Mouse (Mus musculus) midbrain, embryonic 11.5 days (tissue): ENCODE measurements around the gene Cnnm1. TPM values are rescaled to one million over a fixed set of nuclear protein-coding genes. Genes with fewer than 3 reads are reported as not detected.

ENCODE experiments used
- ATAC-seq: fragments of 200-750 bp; cut with Nextera tagmentation; 2 replicates; pipeline ENCODE4 v1.8.0; 2017; ENCODE audit warnings: moderate TSS enrichment, moderate library complexity; ENCODE audit not compliant: low FRiP score
- DNase-seq: peaks from one replicate; pipeline ENCODE4 v3.0.0; 2015; ENCODE audit warnings: low spot score; ENCODE audit errors: missing footprints
- H3K27ac ChIP-seq: fragments of 300-500 bp; sonication (generic); 2 replicates; pipeline ENCODE4 v1.5.1; 2014; ENCODE audit warnings: low read depth, low read length
- H3K27me3 ChIP-seq: fragments of 300-500 bp; sonication (generic); 2 replicates; pipeline ENCODE4 v1.6.1; 2014; ENCODE audit warnings: mild to moderate bottlenecking, low read length, moderate library complexity, mixed read lengths; ENCODE audit not compliant: control insufficient read depth, insufficient read depth
- H3K36me3 ChIP-seq: fragments of 300-500 bp; sonication (generic); 2 replicates; pipeline ENCODE4 v1.6.1; 2014; ENCODE audit warnings: mild to moderate bottlenecking, low read length, moderate library complexity, mixed read lengths; ENCODE audit not compliant: control insufficient read depth, insufficient read depth
- H3K4me1 ChIP-seq: fragments of 300-500 bp; sonication (generic); 2 replicates; pipeline ENCODE4 v1.6.1; 2014; ENCODE audit warnings: low read length; ENCODE audit not compliant: control insufficient read depth, insufficient read depth
- H3K4me2 ChIP-seq: fragments of 300-500 bp; sonication (generic); 2 replicates; pipeline ENCODE4 v1.6.1; 2014; ENCODE audit warnings: mild to moderate bottlenecking, moderate library complexity
- H3K4me3 ChIP-seq: fragments of 300-500 bp; sonication (generic); 2 replicates; pipeline ENCODE4 v1.5.1; 2014; ENCODE audit warnings: low read depth, low read length
- H3K9ac ChIP-seq: fragments of 300-500 bp; sonication (generic); 2 replicates; pipeline ENCODE4 v1.6.1; 2014; ENCODE audit warnings: low read length
- H3K9me3 ChIP-seq: fragments of 300-500 bp; sonication (generic); 2 replicates; pipeline ENCODE4 v1.6.1; 2016; ENCODE audit warnings: low read length; ENCODE audit not compliant: control insufficient read depth
- WGBS: fragments of 180-500 bp; shearing (Covaris S2); extraction: QIAGEN DNeasy Blood & Tissue Kit; methylation state at CpG from one replicate; pipeline ENCODE4 v1.1.7; 2014; 5-methylcytosine and 5-hydroxymethylcytosine counted together
- polyA plus RNA-seq: library from polyadenylated mRNA; unstranded; fragments of >200 nt; fragmentation: Nextera tagmentation; extraction: Ambion mirVana; gene quantifications from 2 replicates; pipeline ENCODE4 v1.2.1, GENCODE M21; 2014

Gene Cnnm1
- polyA plus RNA-seq, 1 experiment from 2014 or later = 0.26 TPM

DNA sequence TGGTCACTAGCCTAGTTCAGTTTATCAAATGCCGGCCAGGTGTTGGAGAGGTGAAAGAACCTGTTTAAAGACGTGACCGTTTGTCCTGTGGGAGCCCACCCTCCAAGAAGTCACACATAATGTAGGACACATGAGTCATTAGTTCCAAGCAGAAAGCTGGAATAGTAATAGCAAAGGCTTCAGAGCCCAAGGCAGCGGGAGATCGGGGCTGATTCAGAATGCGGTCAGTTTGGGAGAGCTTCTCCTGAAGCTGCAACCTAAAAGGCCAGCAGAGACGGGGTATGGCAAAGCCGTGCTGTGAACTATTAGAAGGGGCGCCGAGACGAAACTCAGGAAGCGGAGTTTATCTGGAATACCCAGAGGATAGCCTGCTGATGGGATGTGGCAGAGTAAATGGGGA lies 20.2 kb downstream of the Cnnm1 start:
- Histone ChIP-seq H3K27me3 (no peaks in the 10 kb centered on the region), H3K4me2 (no peak overlapping the region), H3K27ac (no peak overlapping the region), H3K36me3 (no peaks in the 10 kb centered on the region), H3K9ac (no peak overlapping the region), H3K4me1 (no peaks in the 10 kb centered on the region), H3K9me3 (no peaks in the 10 kb centered on the region), H3K4me3 (no peak overlapping the region)
- WGBS = 90% methylated on average over 12 of the region's 12 CpGs
- ATAC-seq = no peak
- peak; percentile 17 for DNase-seq

DNA sequence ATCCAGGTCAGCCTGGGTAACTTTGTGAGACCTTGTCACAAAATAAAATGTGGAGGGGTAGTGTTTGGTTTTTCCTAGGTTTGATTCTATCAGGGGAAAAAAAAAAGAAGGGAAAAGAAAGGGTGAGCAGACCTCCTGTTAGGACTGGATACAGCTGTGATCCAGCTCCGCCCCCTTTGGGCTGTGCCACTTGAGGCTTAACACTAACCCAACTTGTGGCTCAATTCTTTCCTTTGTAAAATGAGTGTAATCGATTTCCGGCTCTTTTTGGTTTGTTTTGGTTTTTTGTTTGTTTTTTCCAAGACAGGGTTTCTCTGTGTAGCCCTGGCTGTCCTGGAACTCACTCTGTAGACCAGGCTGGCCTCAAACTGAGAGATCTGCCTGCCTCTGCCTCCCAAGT lies 21.9 kb downstream of the Cnnm1 start:
- no peaks in the 10 kb centered on the region for H3K36me3 ChIP-seq
- H3K27ac ChIP-seq = no peak overlapping the region
- H3K27me3 ChIP-seq = no peaks in the 10 kb centered on the region
- ATAC-seq (no peak), DNase-seq (peak; percentile 6)
- H3K9ac ChIP-seq = no peak overlapping the region
- 97% methylated on average over 3 of the region's 3 CpGs for WGBS
- H3K4me2 ChIP-seq = no peak overlapping the region
- no peak overlapping the region for H3K4me3 ChIP-seq
- H3K9me3 ChIP-seq = no peaks in the 10 kb centered on the region
- H3K4me1 ChIP-seq = no peaks in the 10 kb centered on the region

- Histone ChIP-seq H3K9ac (no peak overlapping the region), H3K4me1 (no peaks in the 10 kb centered on the region)
- 86% methylated on average over 7 of the region's 7 CpGs for WGBS
These were observed 23.5 kb downstream of the Cnnm1 start for GRCm38 (mm10) chr19:43463546-43464293.

DNA sequence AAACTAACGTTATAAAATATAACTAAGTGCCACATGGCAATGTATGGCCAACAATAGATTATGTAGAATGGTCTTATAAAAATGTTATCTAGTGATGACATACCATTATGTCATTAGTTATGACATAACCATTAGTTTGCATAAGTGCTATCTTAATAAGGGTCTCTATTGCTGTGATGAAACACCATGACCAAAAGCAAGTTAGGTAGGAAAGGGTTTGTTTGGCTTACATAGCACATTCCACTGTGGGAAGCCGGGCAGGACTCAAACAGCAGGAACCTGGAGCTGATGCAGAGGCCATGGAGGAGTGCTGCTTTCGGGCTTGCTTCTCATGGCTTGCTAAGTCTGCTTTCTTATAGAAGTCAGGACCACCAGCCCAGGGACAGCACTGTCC lies 24.1 kb downstream of the Cnnm1 start:
- no peaks in the 10 kb centered on the region for H3K9me3 ChIP-seq
- H3K27ac ChIP-seq = no peak overlapping the region
- WGBS = 83% methylated on average over 3 of the region's 3 CpGs
- H3K4me1 ChIP-seq = no peaks in the 10 kb centered on the region; the same call in 1 of the 2 replicates
- no peaks in the 10 kb centered on the region for H3K36me3 ChIP-seq
- ATAC-seq (no peak), DNase-seq (no peak)
- H3K4me3 ChIP-seq = no peak overlapping the region
- H3K27me3 ChIP-seq = no peaks in the 10 kb centered on the region
- H3K4me2 ChIP-seq = no peak overlapping the region
- H3K9ac ChIP-seq = no peak overlapping the region

More at GRCm38 (mm10) chr19:43463546-43464293, 23.5 kb downstream of the Cnnm1 start:
- Histone ChIP-seq H3K36me3 (no peaks in the 10 kb centered on the region), H3K4me3 (no peak overlapping the region), H3K27ac (no peak overlapping the region), H3K27me3 (no peaks in the 10 kb centered on the region), H3K9me3 (no peaks in the 10 kb centered on the region), H3K4me2 (no peak overlapping the region)
- DNase-seq (peak; percentile 75), ATAC-seq (no peak)

DNA sequence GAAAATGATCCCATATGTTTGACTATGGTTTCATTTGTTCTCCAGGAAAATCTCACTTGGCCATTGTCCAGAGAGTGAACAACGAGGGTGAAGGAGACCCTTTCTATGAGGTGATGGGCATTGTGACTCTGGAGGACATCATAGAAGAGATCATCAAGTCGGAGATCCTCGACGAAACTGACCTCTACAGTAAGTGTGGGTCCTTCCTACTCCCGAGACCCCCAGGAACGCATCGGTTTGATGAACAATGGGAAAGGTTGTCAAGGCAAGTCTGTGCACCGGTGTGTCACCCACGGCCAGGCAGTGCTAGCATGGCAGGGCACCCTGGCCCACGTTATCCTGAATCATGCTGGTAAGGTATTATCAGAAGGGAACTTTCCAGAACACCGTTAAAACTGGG lies 24.8 kb downstream of the Cnnm1 start:
- DNase-seq = peak; percentile 26
- Histone ChIP-seq H3K9ac (no peak overlapping the region), H3K4me2 (no peak overlapping the region), H3K27me3 (no peaks in the 10 kb centered on the region), H3K27ac (no peak overlapping the region), H3K4me3 (no peak overlapping the region), H3K4me1 (no peaks in the 10 kb centered on the region; the same call in 1 of the 2 replicates), H3K36me3 (no peaks in the 10 kb centered on the region), H3K9me3 (no peaks in the 10 kb centered on the region)
- no peak for ATAC-seq
- WGBS = 93% methylated on average over 11 of the region's 11 CpGs

- no peaks in the 10 kb centered on the region; the same call in 1 of the 2 replicates for H3K4me1 ChIP-seq
- DNase-seq (no peak), ATAC-seq (no peak)
- no peaks in the 10 kb centered on the region for H3K27me3 ChIP-seq
- H3K27ac ChIP-seq = no peak overlapping the region
- H3K4me3 ChIP-seq = no peak overlapping the region
- H3K9me3 ChIP-seq = no peaks in the 10 kb centered on the region
- 90% methylated on average over 14 of the region's 14 CpGs for whole genome bisulfite sequencing
- H3K9ac ChIP-seq = no peak overlapping the region
- no peak overlapping the region for H3K4me2 ChIP-seq
- H3K36me3 ChIP-seq = no peaks in the 10 kb centered on the region
These were observed 25.5 kb downstream of the Cnnm1 start for GRCm38 (mm10) chr19:43465601-43466255.

GRCm38 (mm10) chr19:43467927-43468685 lies 27.9 kb downstream of the Cnnm1 start:
- H3K9ac ChIP-seq = no peak overlapping the region
- H3K4me1 ChIP-seq = no peaks in the 10 kb centered on the region; the same call in 1 of the 2 replicates
- H3K9me3 ChIP-seq = no peaks in the 10 kb centered on the region
- ATAC-seq = no peak
- peak; percentile 72 for DNase-seq
- no peak overlapping the region for H3K4me3 ChIP-seq
- H3K36me3 ChIP-seq = no peaks in the 10 kb centered on the region
- H3K27me3 ChIP-seq = no peaks in the 10 kb centered on the region
- 87% methylated on average over 12 of the region's 12 CpGs for WGBS
- no peak overlapping the region for H3K27ac ChIP-seq
- no peak overlapping the region for H3K4me2 ChIP-seq

- H3K27me3 ChIP-seq = no peaks in the 10 kb centered on the region
- no peak overlapping the region for H3K27ac ChIP-seq
- H3K4me1 ChIP-seq = no peaks in the 10 kb centered on the region; the same call in 1 of the 2 replicates
- no peak overlapping the region for H3K4me2 ChIP-seq
- ATAC-seq = no peak
- peak; percentile 51 for DNase-seq
- WGBS = 53% methylated on average over 7 of the region's 7 CpGs
- no peaks in the 10 kb centered on the region for H3K36me3 ChIP-seq
- no peak overlapping the region for H3K9ac ChIP-seq
- no peaks in the 10 kb centered on the region for H3K9me3 ChIP-seq
- H3K4me3 ChIP-seq = no peak overlapping the region
These were observed 29.1 kb downstream of the Cnnm1 start for GRCm38 (mm10) chr19:43469333-43469732.

GRCm38 (mm10) chr19:43472331-43472730 lies 32.1 kb downstream of the Cnnm1 start:
- Histone ChIP-seq H3K27ac (no peak overlapping the region), H3K4me3 (no peak overlapping the region), H3K4me2 (no peak overlapping the region), H3K4me1 (no peaks in the 10 kb centered on the region; the same call in 1 of the 2 replicates), H3K27me3 (no peaks in the 10 kb centered on the region), H3K9me3 (no peaks in the 10 kb centered on the region), H3K36me3 (no peaks in the 10 kb centered on the region), H3K9ac (no peak overlapping the region)
- DNase-seq = peak; percentile 54
- ATAC-seq = no peak
- 70% methylated on average over 8 of the region's 8 CpGs for whole genome bisulfite sequencing
